ENCODE assay signal across 8 mouse cellular contexts in genomic region chr10:86705318-86705921, GRCm38 (mm10). TPM values are rescaled to one million over a fixed set of nuclear protein-coding genes. Genes with fewer than 3 reads are reported as not detected.
A peak's percentile ranks its signal among the peaks of the same experiment; 100 is the strongest.
DNase-seq lines count a peak whose midpoint lies in the region; ATAC-seq lines count a peak whose summit lies in the region.

Hsp90b1 (minus strand) TSS chr10:86705509.
Ttc41 (plus strand) TSS chr10:86705811.

- DNase-seq in adipocyte (ENCODE audit: low spot score): peak; percentile 100
- peak; percentile 99 for DNase-seq in embryo, embryonic 10 days (ENCODE audit: low spot score)
- DNase-seq in gastrocnemius, postnatal 10 days: peak; percentile 94
- DNase-seq in induced T-regulatory cell, adult 2 months (ENCODE audit: low read depth): peak; percentile 97
- DNase-seq in left cerebral cortex, adult 9 months (ENCODE audit: low spot score in 2 of 2): peak; percentile 99 to 100
- DNase-seq in right cerebral cortex, postnatal 14 days: peak; percentile 97
- DNase-seq in urinary bladder, postnatal 36 days (ENCODE audit: low spot score in 2 of 2): peak; percentile 96 to 99

- ATAC-seq in megakaryocyte progenitor cell, adult 5-6 weeks (replicated peaks; ENCODE audit: poor library complexity): peak; percentile 75

RNA-seq across cellular contexts. Expression of gene Hsp90b1, which starts in this region (rescaled TPM):
- 100 to 1,000 TPM; 155 to 192 TPM for total RNA-seq in gastrocnemius, postnatal 10 days (2021)
- total RNA-seq in megakaryocyte progenitor cell, adult 5-6 weeks (2015): 925 and 968 TPM in 2 replicates
- 1,272 and 1,450 TPM in 2 replicates for total RNA-seq in megakaryocyte progenitor cell, adult 5-6 weeks (2017)

RNA-seq across cellular contexts. Expression of gene Ttc41, which starts in this region (rescaled TPM):
- 1 to 10 TPM; 1.6 to 2.8 TPM for total RNA-seq in gastrocnemius, postnatal 10 days (2021)
- total RNA-seq in megakaryocyte progenitor cell, adult 5-6 weeks (2015): 1.7 and 2.4 TPM in 2 replicates
- total RNA-seq in megakaryocyte progenitor cell, adult 5-6 weeks (2017): 1.5 and 1.6 TPM in 2 replicates

Comparison
In these comparisons a context has a peak if more than half of its experiments do, and no peak if none do; other contexts are left out.
1. Peak in every context shown above with its lines: DNase-seq and ATAC-seq.
2. RNA of gene Hsp90b1 (total RNA-seq): 925 to 1,450 TPM in megakaryocyte progenitor cell, adult 5-6 weeks; 155 to 192 TPM in gastrocnemius, postnatal 10 days; every median in the first group is over 4 times any median in the second.